Comparison of ENCODE assay signal across 8 mouse cellular contexts in genomic region chr19:45747028-45747867, GRCm38 (mm10). TPM values are rescaled to one million over a fixed set of nuclear protein-coding genes. Genes with fewer than 3 reads are reported as not detected.
DNase-seq lines count a peak whose midpoint lies in the region; ATAC-seq and TF ChIP-seq lines count a peak whose summit lies in the region.

No protein-coding gene starts in this region.

- intact Hi-C loops in heart, postnatal 10 days (cut with DNase I): loop anchor here (1.0 to 2.0 kb wide), 2 partner anchors 173 to 526 kb away; no protein-coding TSS in a partner anchor

- TF ChIP-seq EP300 in lung, postnatal 0 days (IDR thresholded peaks at IDR 0.05): peak; percentile 25; the same call in 1 of the 2 replicates

- peak; percentile 89 for TF ChIP-seq CTCF in lung, postnatal 0 days (IDR thresholded peaks at IDR 0.05)

- no peak; the same call in 1 of the 2 replicates for ATAC-seq in embryonic facial prominence, embryonic 14.5 days (ENCODE audit: low read depth)
- peak; percentile 21 for ATAC-seq in lung, postnatal 0 days

- no peak overlapping the region for H3K9ac ChIP-seq in embryonic facial prominence, embryonic 14.5 days (ENCODE audit: low read depth, low read length)
- H3K9ac ChIP-seq in lung, postnatal 0 days (replicated peaks; ENCODE audit: low read depth): no peak overlapping the region

- DNase-seq in ES-CJ7 (ENCODE audit: low read depth, low spot score): peak; percentile 90
- DNase-seq in adrenal gland, postnatal 36 days: peak; percentile 86 to 89
- peak; percentile 89 for DNase-seq in embryonic facial prominence, embryonic 14.5 days (ENCODE audit: low spot score)
- peak; percentile 87 to 93 for DNase-seq in heart, postnatal 10 days
- peak; percentile 69 to 89 for DNase-seq in layer of hippocampus, adult 8-10 months (ENCODE audit: low spot score in 2 of 2)
- peak; percentile 86 for DNase-seq in lung, postnatal 0 days (ENCODE audit: low spot score)
- peak; percentile 72 to 81 for DNase-seq in right cerebral cortex, postnatal 36 days (ENCODE audit: low spot score in 2 of 2)
- DNase-seq in urinary bladder, postnatal 4 days (ENCODE audit: low spot score in 2 of 2): peak; percentile 77 to 86

- no peak overlapping the region for H3K4me3 ChIP-seq in embryonic facial prominence, embryonic 14.5 days (ENCODE audit: low read depth, low read length)
- no peak overlapping the region for H3K4me3 ChIP-seq in lung, postnatal 0 days (ENCODE audit: low read depth, low read length)

- H3K27me3 ChIP-seq in embryonic facial prominence, embryonic 14.5 days (replicated peaks; ENCODE audit: control insufficient read depth, insufficient read depth, low read length): peaks cover 40% of the 10 kb centered on the region
- peaks cover 28% of the 10 kb centered on the region for H3K27me3 ChIP-seq in lung, postnatal 0 days (replicated peaks; ENCODE audit: insufficient read depth, low read length)

- no peak overlapping the region for H3K4me2 ChIP-seq in embryonic facial prominence, embryonic 14.5 days (ENCODE audit: low read depth, low read length)
- H3K4me2 ChIP-seq in lung, postnatal 0 days (replicated peaks; ENCODE audit: low read depth, low read length): no peak overlapping the region

- peaks cover 17% of the 10 kb centered on the region for H3K36me3 ChIP-seq in embryonic facial prominence, embryonic 14.5 days (ENCODE audit: control insufficient read depth, insufficient read depth, low read length)
- H3K36me3 ChIP-seq in lung, postnatal 0 days (ENCODE audit: insufficient read depth, low read length): peaks cover 9% of the 10 kb centered on the region

- H3K27ac ChIP-seq in embryonic facial prominence, embryonic 14.5 days (replicated peaks; ENCODE audit: low read depth, low read length): no peak overlapping the region
- no peak overlapping the region for H3K27ac ChIP-seq in lung, postnatal 0 days (ENCODE audit: low read length)

- peaks cover 11% of the 10 kb centered on the region for H3K4me1 ChIP-seq in embryonic facial prominence, embryonic 14.5 days (ENCODE audit: control insufficient read depth, insufficient read depth, low read length)
- H3K4me1 ChIP-seq in lung, postnatal 0 days (ENCODE audit: insufficient read depth, low read depth, low read length): peaks cover 11% of the 10 kb centered on the region; the same call in 1 of the 2 replicates

- H3K9me3 ChIP-seq in embryonic facial prominence, embryonic 14.5 days (ENCODE audit: control insufficient read depth, low read length): no peaks in the 10 kb centered on the region
- no peaks in the 10 kb centered on the region for H3K9me3 ChIP-seq in lung, postnatal 0 days (ENCODE audit: low read length)

- 22% methylated on average over 11 of the region's 11 CpGs for WGBS in embryonic facial prominence, embryonic 14.5 days
- 19% methylated on average over 11 of the region's 11 CpGs for WGBS in lung, postnatal 0 days

RNA-seq across cellular contexts. Expression of gene Npm3, which starts 2.1 kb away (rescaled TPM):
- total RNA-seq in adrenal gland, postnatal 36 days (2021): 10 to 100 TPM; 31.7 to 38.0 TPM
- polyA plus RNA-seq in embryonic facial prominence, embryonic 14.5 days (2014; fragmentation: Nextera tagmentation; extraction: Ambion mirVana): 18.9 and 19.8 TPM in 2 replicates
- total RNA-seq in heart, postnatal 10 days (2021): 10 to 100 TPM; 17.7 to 19.7 TPM
- 10 to 100 TPM in 2 of 4 experiments, 1 to 10 TPM in 2; 7.6 to 12.9 (median 9.1) TPM for total RNA-seq in layer of hippocampus, adult 8-10 months (2022)
- polyA plus RNA-seq in lung, postnatal 0 days (2015; fragmentation: Nextera tagmentation; extraction: Ambion mirVana): 7.7 and 8.1 TPM in 2 replicates

RNA-seq across cellular contexts. Expression of gene Fgf8, which starts 4.5 kb away (rescaled TPM):
- not detected for total RNA-seq in adrenal gland, postnatal 36 days (2021)
- polyA plus RNA-seq in embryonic facial prominence, embryonic 14.5 days (2014; fragmentation: Nextera tagmentation; extraction: Ambion mirVana): 0.25 TPM in 1 of 2 replicates, not detected in the other
- total RNA-seq in heart, postnatal 10 days (2021): not detected
- total RNA-seq in layer of hippocampus, adult 8-10 months (2022): not detected
- not detected in 2 replicates for polyA plus RNA-seq in lung, postnatal 0 days (2015; fragmentation: Nextera tagmentation; extraction: Ambion mirVana)

RNA-seq across cellular contexts. Expression of gene Mgea5, which starts 36.4 kb away (rescaled TPM):
- 10 to 100 TPM; 58.5 to 67.4 TPM for total RNA-seq in adrenal gland, postnatal 36 days (2021)
- polyA plus RNA-seq in embryonic facial prominence, embryonic 14.5 days (2014; fragmentation: Nextera tagmentation; extraction: Ambion mirVana): 52.3 and 56.5 TPM in 2 replicates
- total RNA-seq in heart, postnatal 10 days (2021): 10 to 100 TPM; 73.6 to 77.1 TPM
- total RNA-seq in layer of hippocampus, adult 8-10 months (2022): 100 to 1,000 TPM; 137 to 170 (median 155) TPM
- polyA plus RNA-seq in lung, postnatal 0 days (2015; fragmentation: Nextera tagmentation; extraction: Ambion mirVana): 26.4 and 33.9 TPM in 2 replicates
